Mouse (Mus musculus) testis, adult 2 months (tissue): ENCODE data around the gene Dnajc5g.

Source experiments
- CTCF ChIP-seq: fragments of 200-500 bp; IDR thresholded peaks from 2 replicates; pipeline ENCODE4 v1.5.1; 2012; ENCODE audit warnings: low read depth, mild to moderate bottlenecking, inconsistent platforms, low read length, moderate library complexity; ENCODE audit not compliant: control insufficient read depth, insufficient read depth, insufficient replicate concordance
- POLR2A ChIP-seq: fragments of 200-500 bp; IDR thresholded peaks from 2 replicates; pipeline ENCODE4 v1.6.1; 2012; ENCODE audit warnings: low read depth, mild to moderate bottlenecking, inconsistent platforms, low read length, moderate library complexity; ENCODE audit not compliant: control insufficient read depth

DNA sequence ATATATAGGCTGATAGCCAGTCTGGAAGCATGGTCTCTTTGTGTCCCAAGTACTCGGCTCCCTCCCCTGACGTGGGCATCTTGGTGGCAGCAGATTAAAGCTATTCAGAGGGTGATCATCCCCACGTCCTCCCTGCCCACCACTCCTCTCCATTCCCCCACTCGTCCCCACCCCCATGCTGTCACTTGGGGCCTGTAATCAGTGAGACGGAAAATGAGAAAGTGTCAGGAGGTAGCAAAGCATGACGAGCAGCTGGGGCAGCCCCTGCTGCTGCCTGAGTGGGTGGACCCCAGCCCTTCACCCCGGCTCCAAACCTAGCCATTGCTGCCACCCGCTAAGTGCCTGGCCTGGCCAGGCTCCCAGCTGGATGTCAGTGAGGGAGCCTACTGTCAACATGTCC lies 22.1 kb upstream of the Dnajc5g start:
- TF ChIP-seq CTCF (no peak), POLR2A (no peak)
